Mouse (Mus musculus): ENCODE measurements around the gene Gm10283.
"Not testable (repeated sequence)": the region's sequence is repeated elsewhere in the genome, so short reads cannot be mapped to it uniquely, and the experiment has no call there.

The Gm10283 gene

DNA sequence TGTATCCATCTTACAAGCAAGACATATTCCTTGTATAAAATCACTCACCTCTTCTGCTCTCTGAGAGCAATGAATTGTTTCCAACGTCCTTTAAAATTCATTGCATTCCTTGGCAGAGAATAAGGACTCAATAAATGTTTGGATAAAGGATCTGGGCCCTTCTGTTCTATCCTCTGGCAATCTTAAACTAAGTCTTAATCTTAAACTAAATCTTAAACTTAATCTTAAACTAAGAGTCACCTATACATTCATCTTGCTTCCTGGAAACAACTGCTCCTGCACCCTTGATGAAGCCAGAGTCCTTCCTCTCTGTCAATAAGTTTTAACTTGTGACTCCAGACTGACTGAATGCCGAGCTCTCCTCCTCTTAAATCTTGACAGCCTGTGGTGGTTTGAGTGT lies at the start of gene Gm10283:
Gm10283 (minus strand) TSS at position 101 of the 400 bp plus-strand sequence.
- no peak for DNase-seq (ENCODE audit: low read depth)

DNA sequence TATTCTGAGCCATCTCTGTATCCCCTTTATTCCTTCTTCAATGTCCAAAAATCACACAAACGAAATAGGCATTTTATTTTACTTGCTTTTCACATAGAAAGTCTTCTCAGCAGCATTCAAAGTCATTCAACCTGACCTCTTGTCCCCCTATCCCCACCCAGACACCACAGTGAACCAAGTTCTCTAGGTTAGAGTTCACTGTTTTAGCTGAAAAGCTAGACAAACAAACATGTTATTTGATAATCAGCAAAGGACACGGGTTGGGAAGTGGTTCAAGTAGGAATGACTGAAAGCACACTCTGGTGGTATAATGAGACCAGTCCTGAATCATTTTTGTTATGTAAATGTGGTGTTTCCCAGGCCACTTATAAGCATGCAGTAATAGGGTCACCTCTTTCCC lies 31.9 kb upstream of the Gm10283 start:
- DNase-seq (ENCODE audit: low read depth): no peak

DNA sequence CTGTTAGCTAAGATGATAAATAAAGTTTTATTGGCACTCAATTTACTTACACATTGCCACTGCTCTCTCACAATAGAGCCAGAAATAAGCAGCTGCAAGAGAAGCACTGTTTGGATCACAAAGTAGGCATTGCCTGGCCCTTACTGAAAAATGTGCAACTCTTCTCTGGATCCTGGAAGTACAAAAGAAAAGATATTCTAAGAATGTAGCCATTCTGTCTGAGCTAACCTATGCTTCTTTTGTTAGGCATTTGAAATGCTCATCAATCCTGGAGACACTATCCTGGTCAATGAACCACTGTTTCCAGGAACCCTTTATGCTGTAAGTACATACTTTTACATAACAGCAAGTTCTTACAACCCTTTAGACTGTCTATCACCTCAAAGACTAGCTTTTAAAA lies 15.3 kb upstream of the Gm10283 start:
- DNase-seq (ENCODE audit: low read depth): no peak

GRCm38 (mm10) chr8:60505653-60506521 lies 2.9 kb upstream of the Gm10283 start, which contains the start of gene Aadat:
Gene Aadat, plus strand, starts transcription at chr8:60505932.
- peak; percentile 57 for DNase-seq (ENCODE audit: low read depth)

GRCm38 (mm10) chr8:60495046-60495445 lies 8.0 kb downstream of the Gm10283 start:
- DNase-seq (ENCODE audit: low read depth): not testable (repeated sequence)

DNA sequence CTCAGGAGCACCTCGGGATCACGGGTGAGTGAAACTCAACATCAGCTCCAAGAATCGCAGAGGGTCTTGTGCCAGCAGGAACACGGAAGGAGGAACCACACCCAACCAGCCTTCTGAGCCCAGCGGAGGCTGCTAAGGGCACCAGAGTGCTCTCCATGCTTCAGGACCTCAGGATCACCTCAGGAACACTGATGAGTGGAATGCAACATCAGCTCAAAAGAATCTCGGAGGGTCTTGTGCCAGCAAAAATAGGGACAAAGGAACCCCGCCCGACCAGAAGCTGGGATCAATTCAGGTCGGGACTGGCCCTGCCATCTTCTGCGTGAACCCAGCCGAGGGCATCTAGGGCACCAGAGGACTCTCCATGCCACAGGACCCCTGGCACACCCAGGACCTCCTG lies 8.4 kb downstream of the Gm10283 start:
- no peak for DNase-seq (ENCODE audit: low read depth)

DNA sequence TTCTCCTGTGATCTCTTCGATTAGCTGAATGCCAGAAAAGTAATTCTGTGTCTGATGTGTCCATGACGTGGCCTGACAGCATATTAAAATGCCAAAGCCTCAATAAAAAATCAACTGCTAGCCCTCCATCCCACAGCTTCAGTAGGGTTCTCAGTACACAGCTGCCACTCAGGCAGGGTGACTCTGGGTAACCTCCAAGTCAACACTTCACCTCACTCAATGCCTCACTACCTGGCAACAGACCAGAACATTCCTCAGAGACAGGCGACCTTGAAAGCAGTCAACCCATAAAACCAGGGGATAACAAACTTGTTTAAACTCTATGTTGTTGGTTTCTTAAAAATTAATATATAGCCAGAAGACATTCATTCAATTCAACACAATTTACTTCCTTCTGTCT lies 10.5 kb downstream of the Gm10283 start:
- DNase-seq (ENCODE audit: low read depth): no peak

DNA sequence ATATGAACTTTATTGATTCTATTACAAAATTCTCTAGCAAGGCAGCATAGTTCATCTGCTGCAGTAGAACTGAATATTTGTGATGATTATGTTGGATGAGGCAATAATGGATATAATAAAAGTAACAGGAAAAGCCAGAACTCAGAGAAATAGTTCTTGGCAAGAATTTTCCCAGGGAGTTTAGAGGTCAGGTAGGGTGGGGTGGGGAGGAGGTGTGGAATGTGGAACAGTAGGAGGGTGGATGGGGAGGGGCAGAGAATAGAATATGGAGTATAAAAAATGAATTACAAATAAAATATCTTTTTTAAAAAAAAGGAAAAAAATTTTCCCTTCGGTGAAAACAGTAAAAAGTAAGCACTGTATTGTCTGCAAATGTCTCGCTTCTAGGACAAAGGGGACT lies 11.1 kb downstream of the Gm10283 start:
- no peak for DNase-seq (ENCODE audit: low read depth)

GRCm38 (mm10) chr8:60490147-60490546 lies 12.9 kb downstream of the Gm10283 start:
- no peak for DNase-seq (ENCODE audit: low read depth)

DNA sequence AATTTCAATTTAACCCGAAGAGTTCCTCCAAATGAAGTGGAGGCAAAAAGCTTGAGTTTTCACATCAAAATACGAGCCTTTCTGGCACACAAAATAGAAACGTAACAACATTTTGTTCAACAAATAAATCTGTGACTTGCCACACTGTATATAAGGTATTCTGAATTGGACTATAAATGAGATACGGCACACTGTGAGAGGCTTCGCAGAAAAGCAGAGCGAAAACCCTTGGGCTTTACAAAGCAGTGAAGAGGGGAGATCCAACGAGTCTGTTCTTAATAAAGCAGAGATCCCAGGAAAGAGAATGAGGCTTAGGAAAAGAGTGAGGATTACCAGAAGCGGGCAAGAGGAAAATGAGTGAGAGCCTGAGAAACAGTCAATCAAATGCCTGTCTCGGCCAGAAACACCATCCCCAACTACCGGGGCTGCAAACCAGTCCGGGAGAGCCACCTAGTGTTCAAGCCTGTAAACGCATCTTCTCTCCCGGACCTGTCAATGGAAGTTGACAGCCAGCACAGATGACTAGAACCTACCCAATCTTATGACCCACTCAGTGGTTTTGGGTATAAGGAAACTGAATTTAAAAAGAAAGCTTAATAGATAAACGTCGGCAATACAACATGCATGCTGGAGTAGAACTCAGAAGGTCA lies 36.2 kb downstream of the Gm10283 start:
- peak; percentile 60 for DNase-seq (ENCODE audit: low read depth)

GRCm38 (mm10) chr8:60449296-60449695 lies 53.7 kb downstream of the Gm10283 start:
- DNase-seq (ENCODE audit: low read depth): no peak

DNA sequence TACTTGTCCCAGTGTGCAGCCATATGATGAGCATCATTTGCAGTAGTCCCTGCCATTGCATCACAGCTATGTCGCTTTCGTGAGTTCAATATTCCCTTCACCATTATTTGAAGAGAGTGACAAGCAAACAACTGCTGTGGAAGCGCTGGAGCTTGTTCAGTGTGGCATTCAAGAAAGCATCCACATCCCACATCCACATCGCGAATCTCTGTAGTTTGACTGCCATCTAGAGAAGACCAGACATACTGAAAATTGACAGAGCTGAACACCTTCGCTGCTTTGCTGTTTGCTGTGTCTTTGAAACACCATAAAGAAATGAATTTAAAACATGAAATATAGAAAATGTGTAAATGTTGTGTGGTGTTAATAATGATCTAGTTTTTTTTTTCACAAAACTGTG lies 58.0 kb downstream of the Gm10283 start:
- DNase-seq (ENCODE audit: low read depth): no peak

DNA sequence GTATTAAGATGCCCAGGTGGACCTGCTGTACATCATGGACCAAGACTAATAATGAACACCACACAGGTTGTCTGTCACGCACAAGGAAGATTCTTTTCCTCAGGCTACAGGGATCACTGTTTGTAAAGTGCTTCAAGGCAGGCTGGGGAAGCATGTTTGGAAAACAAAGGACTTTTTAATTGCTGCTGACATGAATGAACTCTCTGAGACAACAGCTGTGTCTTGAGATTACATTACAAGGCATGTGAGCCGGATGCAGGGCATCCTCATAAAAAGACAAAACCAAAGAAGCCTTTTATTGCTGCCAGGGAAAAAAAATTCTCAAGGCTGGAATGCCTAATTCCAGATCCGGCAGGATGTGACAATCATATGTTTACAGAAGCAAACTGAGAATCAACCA lies 64.4 kb downstream of the Gm10283 start:
- no peak for DNase-seq (ENCODE audit: low read depth)

- no peak for DNase-seq (ENCODE audit: low read depth)
These were observed 66.1 kb downstream of the Gm10283 start for GRCm38 (mm10) chr8:60436872-60437271.

GRCm38 (mm10) chr8:60432649-60433048 lies 70.3 kb downstream of the Gm10283 start:
- no peak for DNase-seq (ENCODE audit: low read depth)

GRCm38 (mm10) chr8:60406358-60406757 lies 96.6 kb downstream of the Gm10283 start:
- DNase-seq (ENCODE audit: low read depth): no peak

GRCm38 (mm10) chr8:60404994-60405548 lies 97.9 kb downstream of the Gm10283 start:
- no peak for DNase-seq (ENCODE audit: low read depth)

DNA sequence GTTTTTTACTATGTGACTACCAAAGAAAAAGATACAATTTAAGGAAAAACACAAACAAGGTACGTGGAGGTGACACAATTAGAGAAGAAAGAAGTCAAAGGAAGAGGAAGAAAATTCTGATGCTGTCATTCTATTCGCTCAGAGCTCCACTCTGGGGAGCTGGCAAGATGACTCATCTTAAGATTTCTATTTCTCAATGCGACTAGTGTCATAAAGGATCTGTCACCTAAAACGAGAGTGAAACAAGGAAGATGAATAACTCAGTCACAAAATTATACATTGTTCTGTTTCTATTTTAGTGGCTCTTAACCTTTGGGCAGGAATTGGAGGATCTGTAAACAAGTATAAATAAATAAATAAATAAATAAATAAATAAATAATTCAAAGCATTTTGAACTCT lies 109.3 kb downstream of the Gm10283 start:
- peak; percentile 7 for DNase-seq (ENCODE audit: low read depth)

DNA sequence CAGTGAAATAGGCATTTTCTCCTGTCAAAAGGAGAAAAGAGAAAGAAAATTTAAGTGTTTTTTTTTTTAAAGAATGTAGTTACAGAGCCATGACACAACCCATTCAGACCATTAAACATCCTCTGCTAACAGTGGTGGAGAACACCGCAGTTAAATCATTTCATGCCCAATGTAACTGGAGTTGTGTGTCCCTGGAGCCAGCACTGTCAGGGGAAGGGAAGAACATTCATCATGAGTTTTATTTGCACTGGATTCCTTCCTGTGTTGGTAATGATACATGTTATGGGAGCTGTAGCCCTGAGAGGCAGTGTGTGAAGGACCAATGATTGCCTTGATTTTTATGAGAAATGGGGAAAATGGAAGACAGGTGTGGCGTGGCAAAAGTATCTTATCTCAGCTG lies 116.4 kb downstream of the Gm10283 start:
- DNase-seq (ENCODE audit: low read depth): no peak

Data from 416B (cell line).